Mouse (Mus musculus) inflammation-experienced regulatory T-cells, adult 16 weeks (primary cell): Measurements from ENCODE around the gene Icmt. TPM values are rescaled to one million over a fixed set of nuclear protein-coding genes. Genes with fewer than 3 reads are reported as not detected.

Experiments used
- polyA plus RNA-seq: library from polyadenylated mRNA; unstranded; fragments of 100-300 nt; shearing (Covaris generic); gene quantifications from one replicate; pipeline ENCODE4 v1.2.1, GENCODE M21; 2017

Gene Icmt
- polyA plus RNA-seq: 5.7 TPM

DNA sequence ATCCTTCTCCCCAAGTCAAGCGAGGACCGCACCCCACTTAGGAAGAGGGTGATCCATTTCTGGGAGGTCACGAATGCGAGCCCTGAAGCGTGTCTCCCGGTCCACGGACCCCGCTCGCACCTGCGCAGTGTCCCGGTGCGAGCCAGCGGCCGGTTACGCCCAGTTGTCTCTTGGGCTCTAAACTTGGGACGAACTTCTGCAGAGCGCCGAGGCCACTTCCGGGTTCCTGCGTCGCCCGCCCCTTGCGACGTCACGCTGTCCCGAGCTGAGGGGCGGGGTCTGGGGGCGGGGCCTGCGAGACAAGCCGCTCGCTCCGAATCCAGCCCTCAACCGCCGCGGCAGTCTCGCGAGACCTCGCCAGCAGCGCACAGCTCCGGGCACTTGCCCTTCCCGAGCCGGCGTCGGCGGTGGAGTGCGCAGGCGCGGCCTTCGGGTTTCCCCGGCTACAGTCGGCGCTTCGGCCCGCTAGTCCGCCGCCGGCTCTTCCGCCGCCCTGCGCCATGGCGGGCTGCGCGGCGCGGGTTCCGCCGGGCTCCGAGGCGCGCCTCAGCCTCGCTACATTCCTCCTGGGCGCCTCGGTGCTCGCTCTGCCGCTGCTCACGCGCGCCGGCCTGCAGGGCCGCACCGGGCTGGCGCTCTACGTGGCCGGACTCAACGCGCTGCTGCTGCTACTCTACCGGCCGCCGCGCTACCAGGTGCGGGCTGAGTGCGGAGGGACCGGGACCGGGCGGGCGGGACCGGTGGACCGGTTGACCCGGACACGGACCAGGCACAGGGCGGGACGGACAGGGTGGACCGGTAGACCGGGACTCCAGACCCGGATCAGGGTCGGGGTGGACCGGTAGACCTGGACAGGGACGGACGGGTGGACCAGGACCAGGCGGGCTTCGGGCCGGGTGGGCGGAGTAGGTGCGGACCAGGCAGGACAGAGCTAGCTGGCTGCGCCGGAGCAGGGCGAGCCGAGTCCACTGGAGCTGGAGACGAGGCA lies at the start of gene Icmt:
Gene Icmt, plus strand, starts transcription at position 354 of the 988 bp plus-strand sequence.

DNA sequence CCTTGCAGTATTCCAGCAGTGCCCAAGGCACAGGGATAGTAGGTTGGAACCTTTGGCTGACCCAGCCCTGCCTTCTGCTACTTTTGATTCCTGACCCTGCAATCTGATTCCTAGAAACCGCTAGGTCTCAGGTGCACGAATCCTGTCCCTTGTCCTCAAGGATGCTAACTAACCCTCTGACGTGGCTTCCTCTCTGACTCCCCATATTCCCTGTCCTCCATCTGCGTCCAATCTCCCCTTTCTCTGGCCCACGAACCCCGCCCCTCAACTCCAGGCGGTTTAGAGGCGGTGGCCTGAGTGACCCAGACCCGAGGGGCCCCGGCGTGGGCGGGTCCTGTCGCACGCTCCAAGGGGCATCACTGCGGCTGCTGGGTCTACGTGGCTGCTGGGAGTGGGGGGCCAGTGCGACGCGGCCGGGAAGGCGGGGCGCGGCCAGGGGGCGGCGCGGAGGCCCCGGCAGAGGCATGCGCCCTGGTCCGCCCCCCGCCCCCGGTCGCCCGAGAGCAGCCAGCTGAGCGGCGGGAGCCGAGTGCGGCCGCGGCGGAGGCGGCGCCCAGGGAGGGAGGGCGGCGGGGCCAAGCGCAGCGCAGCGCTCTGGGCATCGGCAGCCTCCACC lies 23.3 kb upstream of the Icmt start, which contains the start of gene Gpr153:
Gene Gpr153, plus strand, starts transcription at position 612 of the 616 bp plus-strand sequence.

DNA sequence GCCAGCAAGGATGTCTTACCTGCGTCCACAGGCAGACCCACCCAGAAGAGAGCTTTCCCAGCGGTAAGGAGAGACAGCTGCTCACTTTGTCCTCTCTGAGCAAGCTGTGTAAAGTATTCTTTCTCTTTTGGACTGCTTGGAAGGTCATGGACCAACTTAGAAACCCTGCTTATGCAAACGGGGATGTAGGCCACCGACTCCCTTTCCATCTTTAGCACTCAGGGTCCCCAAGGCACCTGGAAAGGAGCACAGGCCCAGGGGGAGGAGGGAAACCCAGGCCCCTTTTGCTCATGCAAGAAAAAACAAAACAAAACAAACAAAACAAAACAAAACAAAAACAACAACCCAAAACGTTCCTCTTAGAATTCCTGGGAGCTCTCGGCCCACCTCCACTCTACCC lies 5.5 kb upstream of the Icmt start, which contains the start of gene Hes3:
Gene Hes3, minus strand, starts transcription at position 101 of the 400 bp plus-strand sequence.

DNA sequence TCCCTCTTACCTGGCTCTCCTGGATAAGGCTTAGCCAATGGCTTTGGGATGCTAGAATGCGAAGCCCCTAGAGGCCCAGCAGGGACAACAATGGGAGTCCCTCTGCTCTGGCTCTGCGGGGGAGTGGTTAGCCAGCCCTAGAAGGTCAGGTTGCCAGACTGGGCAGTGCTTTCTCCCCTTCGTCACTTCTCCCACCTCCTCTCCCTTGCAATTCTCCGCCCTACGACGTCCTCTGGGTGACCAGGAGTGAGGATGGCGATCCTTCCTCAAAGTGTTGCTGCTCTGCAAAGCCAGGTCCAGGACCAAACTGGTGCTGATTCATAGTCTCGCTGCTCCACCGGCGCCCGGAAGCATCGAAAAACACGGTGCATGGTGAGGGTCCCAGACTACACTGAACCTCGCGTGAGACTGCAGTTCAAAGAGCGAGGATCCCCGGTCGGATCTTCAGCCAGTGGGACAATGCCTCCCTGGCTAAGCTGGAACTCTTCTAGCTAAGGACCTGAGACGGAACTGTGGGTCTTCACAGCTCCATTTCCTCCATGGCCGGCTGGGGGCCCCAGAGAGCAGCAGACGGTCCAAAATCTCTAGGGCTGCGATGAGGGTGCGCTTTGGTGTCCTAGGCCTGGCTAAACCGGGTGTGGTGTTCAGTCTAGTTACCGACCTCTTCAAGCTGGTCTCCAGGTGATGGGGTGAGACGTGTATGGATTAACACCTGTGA lies 21.6 kb downstream of the Icmt start, which contains the start of gene Rnf207:
Gene Rnf207, minus strand, starts transcription at position 477 of the 718 bp plus-strand sequence.

DNA sequence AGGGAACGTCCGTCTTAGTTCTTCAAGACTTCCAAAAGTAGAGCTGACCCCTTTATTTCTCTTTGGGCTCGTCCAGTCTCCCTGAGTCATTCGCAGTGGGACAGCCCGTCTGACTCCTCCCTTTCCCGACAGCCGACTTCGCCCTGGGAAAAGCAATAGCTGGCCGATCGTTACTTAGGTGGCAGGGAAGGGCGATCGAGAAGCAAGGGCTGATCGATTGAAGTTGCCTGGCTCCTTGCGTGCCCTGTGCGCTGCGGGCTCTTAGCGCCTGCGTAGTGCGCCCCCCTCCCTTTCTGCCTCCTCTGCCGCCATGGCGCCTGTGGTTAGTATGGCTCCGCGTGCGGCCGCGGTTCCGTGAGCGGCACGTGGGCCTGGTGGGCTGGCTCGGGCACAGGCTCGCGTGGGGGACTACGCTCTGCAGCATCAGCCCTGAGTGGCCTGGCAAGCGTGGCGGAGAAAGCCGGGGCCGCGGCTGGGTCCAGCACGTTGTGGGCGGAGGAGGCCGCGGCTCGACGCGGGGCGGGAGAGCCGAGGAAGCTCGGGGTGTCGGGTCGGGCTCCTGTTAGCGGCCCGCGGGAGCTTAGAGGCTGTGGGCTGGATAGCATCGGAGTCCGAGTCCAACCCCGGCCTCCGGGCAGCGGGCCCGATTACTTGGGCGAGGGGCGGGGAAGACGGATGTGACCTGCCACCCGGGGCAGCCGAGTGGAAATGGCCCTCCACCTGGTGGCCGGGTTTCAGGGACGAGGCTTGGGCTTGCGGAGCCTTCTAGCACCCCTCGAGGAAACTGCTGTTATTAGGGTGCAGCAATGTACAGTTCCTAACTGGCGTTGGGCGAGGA lies 28.8 kb downstream of the Icmt start, which contains the start of gene Rpl22:
Gene Rpl22, plus strand, starts transcription at position 169 of the 838 bp plus-strand sequence.

DNA sequence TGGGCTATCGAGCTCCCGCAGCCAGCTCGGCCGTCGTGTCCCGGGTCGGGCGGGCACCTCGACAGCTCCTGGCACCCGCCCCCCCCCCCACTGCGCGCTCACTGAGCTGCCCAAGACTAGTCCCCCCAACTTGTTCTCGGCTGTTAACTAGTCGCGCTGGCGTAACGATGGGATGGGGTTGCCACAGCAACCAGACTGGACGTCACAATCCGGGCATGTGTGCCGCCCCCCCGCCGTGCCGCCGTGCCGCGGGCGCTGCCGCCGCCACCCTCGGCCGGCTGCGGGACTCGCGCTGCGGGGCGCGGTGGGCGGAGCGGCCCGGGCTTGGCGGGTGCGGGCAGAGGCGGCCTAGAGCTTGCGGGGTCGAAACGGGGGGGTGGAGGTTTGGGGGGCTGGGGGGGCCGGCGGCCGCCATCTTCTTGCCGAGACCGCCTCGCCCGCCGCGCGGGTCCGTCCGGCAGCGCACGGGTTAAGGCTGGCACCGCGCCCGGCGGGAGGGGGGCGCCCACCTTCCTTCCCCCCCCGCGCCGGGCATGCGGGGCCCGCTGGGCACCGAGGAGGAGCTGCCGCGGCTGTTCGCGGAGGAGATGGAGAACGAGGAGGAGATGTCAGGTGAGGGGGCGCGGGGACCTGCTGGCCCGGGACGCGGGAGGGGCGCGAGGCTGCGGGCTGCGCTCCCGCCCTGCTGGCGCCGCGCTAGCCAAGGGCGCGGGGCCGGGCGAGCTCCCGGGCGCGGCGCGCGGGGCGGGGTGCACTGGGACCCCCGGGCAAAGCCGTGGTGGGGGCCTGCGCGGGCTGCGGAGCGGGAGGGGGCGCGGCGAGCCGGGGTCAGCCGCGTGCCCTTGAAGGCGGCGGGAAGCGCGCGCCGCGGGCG lies 41.6 kb downstream of the Icmt start, which contains the start of gene Chd5:
Gene Chd5, plus strand, starts transcription at position 233 of the 874 bp plus-strand sequence.

Other genes with a start within 250 kb of the Icmt start
- gene Plekhg5, start 224.7 kb upstream of the Icmt start, polyA plus RNA-seq: 5.1 TPM
- 197 TPM for gene Tnfrsf25, start 181.3 kb upstream of the Icmt start, polyA plus RNA-seq
- gene Espn, start 144.9 kb upstream of the Icmt start, polyA plus RNA-seq: 16.8 TPM
- not detected for gene Hes2, start 138.4 kb upstream of the Icmt start, polyA plus RNA-seq
- 119 TPM for gene Acot7, start 119.1 kb upstream of the Icmt start, polyA plus RNA-seq
- 0.10 TPM for gene Gpr153, start 23.0 kb upstream of the Icmt start, polyA plus RNA-seq
- gene Hes3, start 5.6 kb upstream of the Icmt start, polyA plus RNA-seq: not detected
- not detected for gene Rnf207, start 21.8 kb downstream of the Icmt start, polyA plus RNA-seq
- gene Rpl22, start 28.5 kb downstream of the Icmt start, polyA plus RNA-seq: 458 TPM
- gene Chd5, start 41.4 kb downstream of the Icmt start, polyA plus RNA-seq: 0.41 TPM
- 0.95 TPM for gene Nphp4, start 179.5 kb downstream of the Icmt start, polyA plus RNA-seq
- 120 TPM for gene Kcnab2, start 180.6 kb downstream of the Icmt start, polyA plus RNA-seq